Comparison of ENCODE assay signal across 8 mouse cellular contexts in genomic region chr15:102997939-102998355, GRCm38 (mm10). TPM values are rescaled to one million over a fixed set of nuclear protein-coding genes. Genes with fewer than 3 reads are reported as not detected.
DNase-seq lines count a peak whose midpoint lies in the region; ATAC-seq and TF ChIP-seq lines count a peak whose summit lies in the region.

Gene Hoxc6, plus strand, starts transcription at chr15:102998257.

- peak within 1 kb of the TSS; percentile 47 for H3K9ac ChIP-seq in limb, embryonic 12.5 days (replicated peaks)
- peak within 1 kb of the TSS; percentile 69 for H3K9ac ChIP-seq in stomach, embryonic 16.5 days (ENCODE audit: low read length)

- peaks cover 65% of the 10 kb centered on the region for H3K4me1 ChIP-seq in limb, embryonic 12.5 days (replicated peaks)
- peaks cover 17% of the 10 kb centered on the region for H3K4me1 ChIP-seq in stomach, embryonic 16.5 days (ENCODE audit: control insufficient read depth, insufficient read depth, low read length)

- intact Hi-C loops in gastrocnemius, adult 2 months (cut with DNase I) = no loop called here
- intact Hi-C loops in gastrocnemius, postnatal 14 days (cut with DNase I; ENCODE audit: low total_unique reads) = no loop called here

- peak within 1 kb of the TSS; percentile 98 for H3K27ac ChIP-seq in gastrocnemius, adult 2 months
- peak within 1 kb of the TSS; percentile 79; the same call in 1 of the 2 replicates for H3K27ac ChIP-seq in limb, embryonic 12.5 days
- no peak within 1 kb of the TSS; the same call in 1 of the 2 replicates for H3K27ac ChIP-seq in stomach, embryonic 16.5 days (ENCODE audit: low read length)

- H3K27me3 ChIP-seq in limb, embryonic 12.5 days = peaks cover 95% of the 10 kb centered on the region
- peaks cover 89% of the 10 kb centered on the region for H3K27me3 ChIP-seq in stomach, embryonic 16.5 days (ENCODE audit: control insufficient read depth, insufficient read depth, low read length)

- under 1% methylated on average over 19 of the region's 19 CpGs for WGBS in limb, embryonic 12.5 days
- 2% methylated on average over 19 of the region's 19 CpGs for WGBS in stomach, embryonic 16.5 days

- no peak for TF ChIP-seq CTCF in gastrocnemius, adult 2 months (IDR thresholded peaks at IDR 0.05)

- peak within 1 kb of the TSS; percentile 74 for H3K4me3 ChIP-seq in gastrocnemius, adult 2 months
- peak within 1 kb of the TSS; percentile 43 for H3K4me3 ChIP-seq in limb, embryonic 12.5 days (replicated peaks)
- H3K4me3 ChIP-seq in stomach, embryonic 16.5 days (replicated peaks; ENCODE audit: low read length) = peak within 1 kb of the TSS; percentile 49

- H3K9me3 ChIP-seq in limb, embryonic 12.5 days = no peaks in the 10 kb centered on the region
- no peaks in the 10 kb centered on the region for H3K9me3 ChIP-seq in stomach, embryonic 16.5 days (replicated peaks; ENCODE audit: control insufficient read depth, low read length)

- DNase-seq in gastrocnemius, adult 2 months = no peak
- DNase-seq in gastrocnemius, postnatal 14 days = no peak
- DNase-seq in adrenal gland, adult (ENCODE audit: inconsistent age in 2 of 2, low spot score in 1 of 2) = peak; percentile 74 to 89
- no peak for DNase-seq in gonadal fat pad, adult 2 months (ENCODE audit: low read depth)
- DNase-seq in gastrocnemius, postnatal 10 days = no peak

- H3K4me2 ChIP-seq in limb, embryonic 12.5 days = peak within 1 kb of the TSS; percentile 66
- peak within 1 kb of the TSS; percentile 70 for H3K4me2 ChIP-seq in stomach, embryonic 16.5 days (ENCODE audit: low read depth, low read length)

- ATAC-seq in limb, embryonic 12.5 days (ENCODE audit: insufficient number of reproducible peaks, insufficient read depth, low FRiP score, low TSS enrichment, low read depth) = peak; percentile 57; the same call in 1 of the 2 replicates
- ATAC-seq in stomach, embryonic 16.5 days (ENCODE audit: insufficient read depth, low FRiP score) = no peak
- ATAC-seq in erythroid progenitor cell, adult 5-6 weeks (replicated peaks; ENCODE audit: low FRiP score, poor library complexity, severe bottlenecking) = no peak

- no peaks in the 10 kb centered on the region for H3K36me3 ChIP-seq in limb, embryonic 12.5 days
- H3K36me3 ChIP-seq in stomach, embryonic 16.5 days (ENCODE audit: control insufficient read depth, insufficient read depth, low read length) = no peaks in the 10 kb centered on the region

RNA-seq across cellular contexts. Expression of gene Hoxc6, which starts in this region (rescaled TPM):
- 1 to 10 TPM; 8.1 to 8.6 TPM for total RNA-seq in gastrocnemius, adult 2 months (2021)
- 1 to 10 TPM; 5.2 to 5.9 TPM for total RNA-seq in gastrocnemius, postnatal 14 days (2021)
- polyA plus RNA-seq in gonadal fat pad, adult 2 months (2012; rRNA removed) = 18.3 and 24.2 TPM in 2 replicates
- polyA plus RNA-seq in limb, embryonic 12.5 days (2016; fragmentation: Nextera tagmentation; extraction: Ambion mirVana) = 3.9 and 4.4 TPM in 2 replicates
- 3.3 and 3.8 TPM in 2 replicates for polyA plus RNA-seq in stomach, embryonic 16.5 days (2015; fragmentation: Nextera tagmentation; extraction: Ambion mirVana)
- 1.1 TPM in 1 of 2 replicates, not detected in the other for total RNA-seq in erythroid progenitor cell, adult 5-6 weeks (2015; ENCODE audit: low replicate concordance)
- total RNA-seq in erythroid progenitor cell, adult 5-6 weeks (2017; ENCODE audit: low replicate concordance) = not detected in 2 replicates
- 10 to 100 TPM in 1 of 2 experiments, 1 to 10 TPM in 1; 5.1 to 10.0 TPM for total RNA-seq in gastrocnemius, postnatal 10 days (2021)

Comparison
In these comparisons a context has a peak if more than half of its experiments do, and no peak if none do; other contexts are left out.
1. DNase-seq: peak in adrenal gland, adult (2 of 2); none in gastrocnemius, adult 2 months (single experiment), gastrocnemius, postnatal 14 days (single experiment), gonadal fat pad, adult 2 months (single experiment) and gastrocnemius, postnatal 10 days (single experiment).
2. Peak in every context shown above with its lines, with median percentiles within 50 percentile points of each other: H3K4me3 ChIP-seq.